Mouse (Mus musculus): ENCODE results near the gene Hrh2. TPM values are rescaled to one million over a fixed set of nuclear protein-coding genes. Genes with fewer than 3 reads are reported as not detected.

Hrh2 gene
- polyA plus RNA-seq, 1 experiment from 2014 or later = 0.14 TPM

DNA sequence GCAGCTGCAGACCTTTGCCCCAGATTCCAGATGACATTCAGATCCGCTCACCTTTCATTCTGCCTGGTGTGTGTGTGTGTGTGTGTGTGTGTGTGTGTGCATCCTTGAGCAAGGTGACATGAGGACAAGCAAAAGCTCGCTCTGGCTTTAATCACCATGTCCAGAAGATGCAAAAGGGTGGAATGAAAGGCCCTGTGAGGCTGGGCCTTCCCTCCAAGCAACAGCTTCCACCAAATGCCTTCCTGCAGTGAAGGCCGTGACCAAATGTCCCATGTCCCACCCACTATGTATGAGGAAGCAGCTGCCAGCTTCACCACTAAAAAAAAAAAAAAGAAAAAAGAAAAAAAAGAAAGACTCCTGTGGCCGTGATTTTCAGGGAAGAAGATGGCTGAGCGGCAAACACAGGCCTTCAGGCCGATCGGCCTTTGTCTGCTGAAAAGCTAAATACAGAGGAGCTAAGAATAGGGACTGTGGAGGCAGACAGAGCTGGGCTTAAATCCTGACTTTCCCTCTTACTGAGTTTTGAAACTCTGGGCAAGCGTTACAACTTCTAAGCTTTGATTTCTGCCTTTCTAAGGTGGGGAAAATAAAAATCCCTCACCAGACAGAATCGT is 14.3 kb downstream of the Hrh2 start:
- no peak overlapping the region for H3K4me3 ChIP-seq
- WGBS = 76% methylated on average over 9 of the region's 9 CpGs
- H3K27me3 ChIP-seq (ENCODE audit: low read depth, poor library complexity, severe bottlenecking) = no peaks in the 10 kb centered on the region
- H3K4me1 ChIP-seq = peaks cover 29% of the 10 kb centered on the region
- H3K9me3 ChIP-seq (replicated peaks) = no peaks in the 10 kb centered on the region
- no peaks in the 10 kb centered on the region for H3K36me3 ChIP-seq
- peak overlapping the region; percentile 29; the same call in 1 of the 2 replicates for H3K27ac ChIP-seq (replicated peaks)
- no peak for DNase-seq (ENCODE audit: low spot score)

DNA sequence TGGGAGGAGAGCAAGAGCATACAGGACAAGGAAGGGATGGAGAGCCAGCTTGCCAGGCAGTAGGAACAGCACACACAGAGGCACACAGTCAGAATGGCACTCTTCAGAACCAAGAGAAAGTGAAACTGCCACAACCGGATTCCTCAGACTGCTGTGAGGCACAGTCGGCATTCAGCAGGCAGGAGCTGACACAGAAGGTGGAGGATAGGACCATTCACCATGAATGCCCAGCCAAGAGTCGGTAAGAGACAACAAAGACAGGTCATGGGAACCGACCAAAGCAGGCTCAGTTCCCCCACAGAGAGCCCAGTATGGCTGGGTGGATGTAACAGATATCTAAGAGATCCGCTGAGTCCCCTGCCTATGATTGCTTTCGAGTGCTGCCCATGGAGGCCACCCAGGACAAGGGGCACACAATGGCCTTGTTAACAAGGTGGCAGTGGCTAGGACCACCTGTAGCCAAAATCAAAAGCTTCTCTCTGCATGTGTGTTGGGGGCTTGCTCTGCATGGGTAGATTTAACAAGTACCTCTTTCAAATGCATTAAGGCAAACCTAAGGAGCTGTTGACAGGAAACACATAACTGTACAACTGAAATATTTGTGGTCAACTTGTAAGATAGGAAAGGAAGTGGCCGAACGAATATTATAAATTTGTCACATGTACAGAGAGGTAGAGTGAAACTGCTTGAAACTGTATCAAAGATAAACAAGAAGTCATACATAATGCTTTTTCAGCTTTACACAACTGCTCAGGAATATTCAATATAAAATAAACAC is 17.7 kb downstream of the Hrh2 start:
- WGBS = 61% methylated on average over 8 of the region's 8 CpGs
- H3K27ac ChIP-seq (replicated peaks) = peak overlapping the region; percentile 55

DNA sequence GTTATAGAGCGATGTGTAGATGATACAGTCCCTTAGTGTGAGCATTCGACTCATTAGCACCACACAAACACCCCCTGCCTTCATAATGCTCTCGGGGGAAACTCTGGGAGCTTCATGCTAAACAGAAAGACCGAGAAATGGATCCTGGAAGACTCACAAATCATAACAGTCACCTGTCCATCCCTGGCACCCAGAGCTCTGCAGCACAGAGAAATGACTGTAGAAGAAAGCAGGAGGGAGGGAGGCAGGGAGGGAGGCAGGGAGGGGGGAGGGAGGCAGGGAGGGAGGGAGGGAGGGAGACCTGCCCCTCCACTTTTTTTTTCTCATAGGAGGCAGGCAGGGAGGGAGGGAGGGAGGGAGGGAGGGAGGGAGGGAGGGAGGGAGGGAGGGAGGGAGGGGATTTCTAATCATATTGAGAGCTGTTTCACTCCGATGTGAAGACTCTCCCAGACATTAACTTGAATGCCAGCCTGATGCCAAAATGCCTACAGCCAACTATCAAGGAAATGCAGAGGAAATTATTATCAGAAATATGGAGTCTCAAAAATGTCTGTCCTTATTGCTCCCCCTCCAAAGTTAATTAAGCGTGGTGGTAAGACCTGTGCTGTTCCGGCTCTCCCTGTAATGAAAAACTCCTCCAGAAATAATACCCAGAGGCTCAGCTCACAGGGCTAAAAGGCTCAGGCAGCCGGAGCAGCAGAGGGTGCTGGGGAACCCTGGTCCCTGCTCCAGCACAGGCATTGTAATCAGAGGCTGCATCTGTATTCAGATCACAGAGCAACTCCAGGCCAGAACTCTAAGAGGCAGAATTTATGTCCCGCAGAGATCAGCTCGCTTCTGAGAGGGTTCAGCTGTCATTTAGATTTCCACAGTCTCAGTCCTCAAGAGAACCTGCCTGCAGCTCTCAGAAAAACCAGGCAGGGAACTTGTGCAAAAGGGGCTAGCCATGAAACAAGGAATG is 19.9 kb downstream of the Hrh2 start:
- Histone ChIP-seq H3K36me3 (no peaks in the 10 kb centered on the region), H3K4me1 (peaks cover 57% of the 10 kb centered on the region), H3K27ac (replicated peaks) (peak overlapping the region; percentile 79), H3K4me3 (peak overlapping the region; percentile 18; the same call in 1 of the 2 replicates), H3K9me3 (replicated peaks) (no peaks in the 10 kb centered on the region), H3K27me3 (ENCODE audit: low read depth, poor library complexity, severe bottlenecking) (no peaks in the 10 kb centered on the region; the same call in 1 of the 2 replicates)
- 38% methylated on average over 10 of the region's 10 CpGs for WGBS
- DNase-seq (ENCODE audit: low spot score) = peak; percentile 63

More for the DNA sequence above, 17.7 kb downstream of the Hrh2 start:
- Histone ChIP-seq H3K27me3 (ENCODE audit: low read depth, poor library complexity, severe bottlenecking) (no peaks in the 10 kb centered on the region), H3K36me3 (no peaks in the 10 kb centered on the region), H3K4me3 (no peak overlapping the region), H3K9me3 (replicated peaks) (no peaks in the 10 kb centered on the region), H3K4me1 (peaks cover 57% of the 10 kb centered on the region)
- no peak for DNase-seq (ENCODE audit: low spot score)

DNA sequence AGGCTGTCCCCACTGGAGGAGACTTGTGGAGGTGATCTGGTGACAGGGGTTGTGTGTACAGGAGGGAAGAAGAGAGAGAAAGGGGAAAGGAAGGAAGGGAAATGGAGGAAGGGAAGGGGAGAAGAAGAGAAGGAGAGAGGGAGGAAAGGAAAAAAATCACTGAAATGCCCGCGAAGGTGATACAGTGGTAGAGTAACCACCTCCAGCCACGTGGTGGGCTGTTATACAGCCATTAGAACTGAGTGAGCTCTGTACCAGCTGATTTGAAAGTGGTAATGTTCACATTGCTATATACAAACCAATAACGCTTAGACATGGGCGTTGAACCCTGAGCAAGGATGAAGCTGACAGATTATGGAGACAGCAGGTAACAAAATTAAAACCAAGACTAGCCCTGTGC is 20.6 kb downstream of the Hrh2 start:
- H3K9me3 ChIP-seq (replicated peaks) = no peaks in the 10 kb centered on the region
- H3K4me1 ChIP-seq = peaks cover 56% of the 10 kb centered on the region
- H3K4me3 ChIP-seq = peak overlapping the region; percentile 18; the same call in 1 of the 2 replicates
- WGBS = 63% methylated on average over 5 of the region's 5 CpGs
- no peak for DNase-seq (ENCODE audit: low spot score)
- H3K36me3 ChIP-seq = no peaks in the 10 kb centered on the region
- peak overlapping the region; percentile 79 for H3K27ac ChIP-seq (replicated peaks)
- H3K27me3 ChIP-seq (ENCODE audit: low read depth, poor library complexity, severe bottlenecking) = no peaks in the 10 kb centered on the region; the same call in 1 of the 2 replicates

DNA sequence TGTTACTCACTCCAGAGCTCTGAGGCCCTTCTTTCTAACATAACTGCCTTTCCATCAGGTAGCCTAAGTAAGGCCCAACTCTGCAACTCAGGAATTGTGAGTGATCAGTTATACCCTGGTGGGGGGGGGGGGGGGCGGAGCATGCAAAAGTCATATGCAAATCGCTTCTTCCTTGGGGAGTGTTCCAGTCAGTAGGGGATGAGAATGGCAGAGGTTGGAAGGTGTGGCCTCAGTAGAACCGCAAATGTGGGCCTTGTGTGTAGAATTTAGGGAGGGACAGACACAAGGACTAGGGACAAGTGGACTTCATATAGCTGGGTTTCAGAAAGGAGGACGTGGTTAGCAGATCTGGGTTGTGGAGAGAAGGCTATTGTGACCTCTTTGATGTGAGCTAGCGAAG is 23.3 kb downstream of the Hrh2 start:
- Histone ChIP-seq H3K36me3 (no peaks in the 10 kb centered on the region), H3K4me1 (peaks cover 44% of the 10 kb centered on the region), H3K4me3 (no peak overlapping the region), H3K27ac (replicated peaks) (no peak overlapping the region), H3K27me3 (ENCODE audit: low read depth, poor library complexity, severe bottlenecking) (no peaks in the 10 kb centered on the region; the same call in 1 of the 2 replicates), H3K9me3 (replicated peaks) (no peaks in the 10 kb centered on the region)
- no peak for DNase-seq (ENCODE audit: low spot score)
- WGBS = 53% methylated on average over 5 of the region's 5 CpGs

DNA sequence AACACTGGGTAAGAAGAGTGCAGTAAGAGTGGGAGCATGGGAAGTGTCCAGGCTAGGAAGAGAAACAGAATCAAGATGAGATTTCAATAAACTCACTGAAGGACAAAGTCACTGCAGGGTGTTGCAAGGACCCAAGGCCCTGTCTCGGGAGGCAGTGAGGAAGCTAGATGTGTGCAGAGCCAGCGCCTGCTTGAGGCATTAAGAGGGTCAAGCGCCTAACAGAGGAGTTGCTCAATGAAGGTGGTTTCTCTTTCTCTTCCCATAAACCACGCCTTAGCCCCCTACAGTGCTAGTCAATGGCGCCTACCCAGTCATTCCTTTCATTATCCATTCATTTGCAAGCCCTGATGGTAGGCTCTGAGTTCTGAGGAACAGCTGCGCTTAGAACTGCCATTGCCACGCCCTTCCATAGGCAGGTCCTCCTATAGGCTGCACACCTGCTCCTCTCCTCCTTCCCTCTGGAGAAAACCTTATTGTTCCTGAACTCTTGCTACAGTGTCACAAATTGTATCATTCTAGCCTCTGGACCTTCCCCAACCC is 23.9 kb downstream of the Hrh2 start:
- no peak overlapping the region for H3K4me3 ChIP-seq
- peak overlapping the region; percentile 25 for H3K27ac ChIP-seq (replicated peaks)
- no peaks in the 10 kb centered on the region; the same call in 1 of the 2 replicates for H3K27me3 ChIP-seq (ENCODE audit: low read depth, poor library complexity, severe bottlenecking)
- peaks cover 42% of the 10 kb centered on the region for H3K4me1 ChIP-seq
- no peaks in the 10 kb centered on the region for H3K36me3 ChIP-seq
- H3K9me3 ChIP-seq (replicated peaks) = no peaks in the 10 kb centered on the region
- WGBS = 23% methylated on average over 7 of the region's 7 CpGs
- no peak for DNase-seq (ENCODE audit: low spot score)

DNA sequence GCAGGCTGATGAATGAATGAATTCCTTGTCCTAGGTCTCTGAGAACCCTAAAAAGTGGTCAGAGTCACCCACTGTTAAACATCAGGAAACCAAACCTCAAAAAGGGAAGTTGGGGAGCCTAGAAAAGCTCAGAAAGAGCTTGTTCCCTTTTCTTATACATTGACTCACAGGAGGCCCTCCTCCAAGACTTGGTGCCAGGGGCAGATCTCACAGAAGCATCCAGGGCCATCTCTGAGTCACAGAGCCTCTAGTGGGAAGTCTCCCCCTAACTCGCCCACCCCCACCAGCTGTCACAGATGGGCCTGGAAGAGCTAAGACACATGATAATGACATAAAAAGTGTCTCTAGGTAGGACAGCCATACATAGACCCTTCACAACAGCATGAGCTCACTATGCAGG is 26.4 kb downstream of the Hrh2 start:
- DNase-seq (ENCODE audit: low spot score) = no peak
- Histone ChIP-seq H3K4me3 (no peak overlapping the region), H3K36me3 (no peaks in the 10 kb centered on the region), H3K4me1 (peaks cover 32% of the 10 kb centered on the region), H3K9me3 (replicated peaks) (no peaks in the 10 kb centered on the region), H3K27ac (replicated peaks) (no peak overlapping the region), H3K27me3 (ENCODE audit: low read depth, poor library complexity, severe bottlenecking) (peaks cover 4% of the 10 kb centered on the region; the same call in 1 of the 2 replicates)
- 83% methylated on average over 1 of the region's 1 CpGs for WGBS

DNA sequence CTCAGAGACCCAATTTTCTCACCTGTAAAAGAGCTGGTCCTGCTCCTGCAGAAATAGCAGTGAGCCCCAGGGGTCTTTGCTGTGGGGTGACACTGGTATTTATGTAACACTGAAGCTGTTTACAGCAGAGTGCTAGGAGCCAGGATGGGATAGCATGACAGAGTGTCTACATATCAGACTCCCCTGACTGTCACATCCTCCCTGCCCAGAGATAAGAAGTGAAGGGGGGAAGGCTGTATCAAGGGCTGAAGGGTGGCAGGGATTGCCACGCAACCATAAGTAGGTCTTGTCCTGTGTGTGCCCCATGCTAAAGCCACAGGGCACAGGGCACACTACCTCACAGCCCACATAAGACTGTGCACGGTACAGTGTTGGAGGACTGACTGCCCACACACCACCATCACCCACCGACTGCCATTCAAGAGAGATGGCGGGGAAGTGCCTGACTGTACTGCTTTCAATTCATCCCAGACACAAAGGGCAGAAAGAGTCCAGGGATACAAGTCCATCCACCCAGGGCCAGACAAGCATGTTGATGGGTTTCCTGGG is 29.8 kb downstream of the Hrh2 start:
- H3K4me1 ChIP-seq = peaks cover 18% of the 10 kb centered on the region
- H3K4me3 ChIP-seq = no peak overlapping the region
- H3K9me3 ChIP-seq (replicated peaks) = no peaks in the 10 kb centered on the region
- DNase-seq (ENCODE audit: low spot score) = no peak
- peaks cover 4% of the 10 kb centered on the region; the same call in 1 of the 2 replicates for H3K27me3 ChIP-seq (ENCODE audit: low read depth, poor library complexity, severe bottlenecking)
- H3K27ac ChIP-seq (replicated peaks) = 0 out of 2 replicates have a peak overlapping the region, but pooled peaks have one; percentile 75
- no peaks in the 10 kb centered on the region for H3K36me3 ChIP-seq
- 84% methylated on average over 4 of the region's 4 CpGs for WGBS

DNA sequence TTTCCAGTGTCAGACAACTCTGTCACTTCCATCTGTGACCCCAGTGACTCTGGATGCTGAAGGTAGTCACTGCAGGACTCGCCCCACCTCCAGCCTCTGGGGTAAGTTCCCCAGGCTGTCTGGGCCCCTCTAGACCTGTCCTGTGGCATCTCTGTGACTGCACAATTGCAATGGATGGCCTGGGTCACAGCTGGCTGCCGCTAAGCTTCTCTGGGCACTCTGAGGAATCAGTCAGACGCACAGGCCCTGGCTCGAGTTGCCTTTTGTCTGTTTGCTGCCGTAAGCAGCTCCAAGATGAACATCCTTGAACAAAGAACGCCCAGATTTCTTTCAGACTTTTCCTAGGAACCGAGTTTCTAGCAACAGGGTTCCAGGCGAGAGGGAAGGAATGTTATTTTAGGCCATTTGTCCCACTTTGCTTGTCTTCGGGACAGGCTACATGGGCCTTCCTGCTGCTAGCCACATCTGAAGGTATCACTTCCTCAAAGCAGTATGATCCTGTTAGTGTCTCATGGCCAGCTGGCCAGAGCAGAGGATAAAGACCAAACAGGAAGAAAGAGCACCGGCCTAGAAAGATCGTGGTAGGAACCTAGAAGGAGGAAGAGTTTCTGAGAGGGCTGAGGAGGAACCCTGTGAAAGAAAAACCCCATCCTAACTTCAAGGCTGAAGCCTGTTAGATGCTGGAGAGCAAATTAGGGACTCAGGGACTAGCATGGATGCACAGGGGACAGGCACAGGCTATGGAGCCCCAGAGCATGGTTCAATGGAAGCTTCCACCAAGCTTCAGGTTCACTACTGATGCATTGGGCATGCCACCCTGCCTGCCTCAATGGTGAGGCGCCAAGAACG is 31.2 kb downstream of the Hrh2 start:
- Histone ChIP-seq H3K27ac (replicated peaks) (peak overlapping the region; percentile 75), H3K27me3 (ENCODE audit: low read depth, poor library complexity, severe bottlenecking) (peaks cover 11% of the 10 kb centered on the region)
- WGBS = 36% methylated on average over 13 of the region's 13 CpGs

DNA sequence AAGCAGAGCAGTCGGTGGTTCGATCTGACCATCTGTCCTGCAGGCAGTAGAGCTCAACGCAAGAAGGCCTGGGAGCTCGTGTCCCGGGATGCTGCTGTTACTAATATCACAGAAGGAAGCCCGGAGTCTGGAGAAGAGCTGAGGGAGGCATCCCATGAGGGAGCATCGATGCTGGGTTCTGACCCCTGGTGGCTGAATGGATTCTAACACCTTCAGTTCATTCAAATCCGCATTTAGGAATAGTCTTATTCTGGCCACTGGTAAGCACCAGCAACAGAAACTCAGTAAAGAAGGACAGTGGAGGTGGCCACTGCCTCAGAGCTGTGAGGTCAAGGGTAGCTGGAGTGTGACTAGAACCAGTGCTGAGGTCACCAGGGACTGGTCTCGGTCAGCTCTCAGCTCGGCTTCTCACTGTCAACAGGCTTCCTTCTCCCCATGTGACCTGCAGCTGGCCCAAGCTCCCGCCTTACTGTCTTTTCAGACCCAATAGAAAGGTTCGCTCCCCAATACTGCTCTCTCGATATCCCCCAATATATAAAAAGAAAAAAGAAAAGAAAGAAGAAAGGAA is 36.1 kb downstream of the Hrh2 start:
- peak; percentile 58 for DNase-seq (ENCODE audit: low spot score)
- peaks cover 13% of the 10 kb centered on the region for H3K4me1 ChIP-seq
- H3K4me3 ChIP-seq = no peak overlapping the region
- 0 out of 2 replicates have a peak overlapping the region, but pooled peaks have one; percentile 9 for H3K27ac ChIP-seq (replicated peaks)
- peaks cover 6% of the 10 kb centered on the region for H3K27me3 ChIP-seq (ENCODE audit: low read depth, poor library complexity, severe bottlenecking)
- WGBS = 26% methylated on average over 13 of the region's 13 CpGs
- H3K9me3 ChIP-seq (replicated peaks) = no peaks in the 10 kb centered on the region
- no peaks in the 10 kb centered on the region for H3K36me3 ChIP-seq

More for the DNA sequence above, 31.2 kb downstream of the Hrh2 start:
- Histone ChIP-seq H3K4me3 (no peak overlapping the region), H3K9me3 (replicated peaks) (no peaks in the 10 kb centered on the region), H3K36me3 (no peaks in the 10 kb centered on the region), H3K4me1 (peaks cover 24% of the 10 kb centered on the region)
- DNase-seq (ENCODE audit: low spot score) = peak; percentile 44

DNA sequence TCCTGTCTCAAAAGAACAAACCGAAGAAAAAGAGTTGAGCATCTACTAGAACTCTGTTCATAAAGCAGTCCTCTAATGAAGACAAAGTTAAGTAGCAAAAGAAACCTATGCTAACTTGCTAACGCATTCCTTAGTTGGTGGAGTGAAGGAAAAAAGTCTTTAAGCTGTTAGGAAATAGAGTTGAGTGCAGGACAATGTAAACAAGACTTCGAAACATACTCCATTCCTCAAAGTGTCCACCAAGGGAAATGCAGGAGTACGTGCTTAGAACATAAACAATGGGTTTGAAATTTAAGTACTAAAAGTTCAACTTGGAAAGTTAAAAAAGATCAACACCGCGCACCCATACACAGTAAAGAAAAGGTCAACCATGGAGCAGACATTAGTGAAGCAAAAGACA is 38.2 kb downstream of the Hrh2 start:
- peaks cover 7% of the 10 kb centered on the region; the same call in 1 of the 2 replicates for H3K4me1 ChIP-seq
- H3K27me3 ChIP-seq (ENCODE audit: low read depth, poor library complexity, severe bottlenecking) = peaks cover 6% of the 10 kb centered on the region
- no peaks in the 10 kb centered on the region for H3K36me3 ChIP-seq
- H3K9me3 ChIP-seq (replicated peaks) = no peaks in the 10 kb centered on the region
- 93% methylated on average over 6 of the region's 6 CpGs for WGBS
- H3K27ac ChIP-seq (replicated peaks) = no peak overlapping the region
- no peak overlapping the region for H3K4me3 ChIP-seq
- no peak for DNase-seq (ENCODE audit: low spot score)

Data from midbrain, embryonic 10.5 days (tissue).